Mouse (Mus musculus) colon, adult 2 months (tissue): ENCODE results near the gene Slc13a4. TPM values are rescaled to one million over a fixed set of nuclear protein-coding genes. Genes with fewer than 3 reads are reported as not detected.

Source experiments
- polyA plus RNA-seq: library from polyadenylated mRNA; depleted of rRNA; stranded (reverse); fragments of >200 nt; gene quantifications from 2 replicates; pipeline ENCODE4 v1.2.3, GENCODE M21; 2012; rRNA removed

Slc13a4 gene
- polyA plus RNA-seq, result 0.08 TPM in 1 of 2 replicates, not detected in the other

DNA sequence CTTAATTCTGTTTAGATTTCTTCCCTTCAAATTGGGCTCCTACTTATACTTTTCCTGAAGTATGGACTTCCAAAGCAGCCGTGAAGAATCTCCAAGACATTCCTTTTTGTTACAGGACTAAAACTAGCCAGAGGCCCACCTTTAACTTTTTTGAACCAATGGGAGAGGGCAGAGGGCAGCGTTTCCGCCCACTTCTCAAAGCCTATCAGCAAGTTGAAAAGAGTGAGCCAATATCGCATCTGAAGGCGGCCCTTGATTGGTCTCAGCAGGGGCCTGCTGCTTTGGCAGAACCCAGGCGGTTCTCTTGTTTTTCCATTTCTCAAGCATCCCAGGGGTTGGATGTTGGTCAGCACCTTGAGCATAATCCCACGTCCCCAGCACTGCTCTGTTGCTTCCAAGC, at the start of gene Slc13a4:
Slc13a4 (minus strand) TSS at position 95 of the 400 bp plus-strand sequence.

DNA sequence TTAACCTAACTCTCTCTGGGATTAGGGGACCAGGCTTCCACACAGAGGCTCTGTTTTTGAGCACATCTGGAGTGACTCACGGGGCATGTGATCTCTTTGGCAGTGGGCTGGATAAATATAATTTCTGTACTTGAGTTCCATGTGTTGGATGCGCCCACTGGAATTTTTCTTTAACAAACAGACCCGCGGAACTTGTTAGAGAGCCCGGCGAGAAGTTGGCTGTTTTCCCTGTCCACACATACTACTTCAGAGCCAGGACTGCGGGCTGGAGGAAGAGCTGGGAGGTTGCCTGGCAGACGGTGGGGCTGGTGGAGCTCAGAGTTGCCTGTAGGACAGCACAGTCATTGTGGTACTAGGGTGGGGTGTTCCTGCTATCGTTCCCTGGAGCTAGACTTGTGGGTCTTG, 18.2 kb upstream of the Slc13a4 start, which contains the start of gene Fam180a:
Fam180a (minus strand) TSS at position 31 of the 405 bp plus-strand sequence.

Other genes with a start within 250 kb of the Slc13a4 start
- 5.2 and 5.7 TPM in 2 replicates for gene Cnot4, start 174.4 kb downstream of the Slc13a4 start, polyA plus RNA-seq
- 7.2 and 9.0 TPM in 2 replicates for gene Nup205, start 130.7 kb downstream of the Slc13a4 start, polyA plus RNA-seq
- 0.17 and 0.28 TPM in 2 replicates for gene Fam180a, start 18.0 kb upstream of the Slc13a4 start, polyA plus RNA-seq
- gene Mtpn, start 231.8 kb upstream of the Slc13a4 start, polyA plus RNA-seq, result 122 and 142 TPM in 2 replicates